Mouse (Mus musculus): Measurements from ENCODE around the gene Slc6a3.

GRCm38 (mm10) chr13:73600217-73600616 lies 63.7 kb downstream of the Slc6a3 start:
- no peak for TF ChIP-seq CTCF (IDR thresholded peaks at IDR 0.05; ENCODE audit: low read depth)
- TF ChIP-seq EP300 (IDR thresholded peaks at IDR 0.05; ENCODE audit: low read depth) = no peak
